Mouse (Mus musculus) olfactory bulb, adult 2 months (tissue): ENCODE results near the gene Rims3.

Experiments used
- CTCF ChIP-seq: fragments of 200-500 bp; IDR thresholded peaks from 2 replicates; pipeline ENCODE4 v1.5.1; 2012; ENCODE audit warnings: low read depth, mild to moderate bottlenecking, low read length, moderate library complexity; ENCODE audit not compliant: insufficient read depth
- POLR2A ChIP-seq: fragments of 200-500 bp; IDR thresholded peaks from 2 replicates; pipeline ENCODE4 v1.6.1; 2012; ENCODE audit warnings: mild to moderate bottlenecking, low read depth, low read length, moderate library complexity; ENCODE audit not compliant: insufficient read depth

GRCm38 (mm10) chr4:120904533-120904932 lies 49.9 kb downstream of the Rims3 start:
- no peak for TF ChIP-seq POLR2A
- TF ChIP-seq CTCF: no peak
